Mouse (Mus musculus) hindbrain, embryonic 13.5 days (tissue): ENCODE data around the gene Gm9936. TPM values are rescaled to one million over a fixed set of nuclear protein-coding genes. Genes with fewer than 3 reads are reported as not detected.

ENCODE experiments used
- ATAC-seq: fragments of 200-750 bp; cut with Nextera tagmentation; 2 replicates; pipeline ENCODE4 v1.8.0; 2017; ENCODE audit warnings: moderate TSS enrichment; ENCODE audit not compliant: low FRiP score
- H3K27ac ChIP-seq: fragments of 300-500 bp; sonication (generic); 2 replicates; pipeline ENCODE4 v1.5.1; 2015; ENCODE audit warnings: inconsistent platforms, mild to moderate bottlenecking, moderate library complexity
- H3K27me3 ChIP-seq: fragments of 300-500 bp; sonication (generic); 2 replicates; pipeline ENCODE4 v1.6.1; 2015; ENCODE audit warnings: mild to moderate bottlenecking, inconsistent platforms
- H3K36me3 ChIP-seq: fragments of 300-500 bp; sonication (generic); 2 replicates; pipeline ENCODE4 v1.6.1; 2015; ENCODE audit warnings: mild to moderate bottlenecking, inconsistent platforms
- H3K4me1 ChIP-seq: fragments of 300-500 bp; sonication (generic); replicated peaks from 2 replicates; pipeline ENCODE4 v1.6.1; 2015; ENCODE audit warnings: inconsistent platforms
- H3K4me2 ChIP-seq: fragments of 300-500 bp; sonication (generic); 2 replicates; pipeline ENCODE4 v1.6.1; 2015; ENCODE audit warnings: inconsistent platforms, mild to moderate bottlenecking, moderate library complexity
- H3K4me3 ChIP-seq: fragments of 300-500 bp; sonication (generic); 2 replicates; pipeline ENCODE4 v1.5.1; 2015; ENCODE audit warnings: mild to moderate bottlenecking, inconsistent platforms
- H3K9ac ChIP-seq: fragments of 300-500 bp; sonication (generic); 2 replicates; pipeline ENCODE4 v1.6.1; 2015; ENCODE audit warnings: mild to moderate bottlenecking, inconsistent platforms
- H3K9me3 ChIP-seq: fragments of 300-500 bp; sonication (generic); 2 replicates; pipeline ENCODE4 v1.6.1; 2016; ENCODE audit warnings: inconsistent platforms
- WGBS: fragments of 180-500 bp; shearing (Covaris S2); methylation state at CpG from one replicate; pipeline ENCODE4 v1.1.7; 2015; 5-methylcytosine and 5-hydroxymethylcytosine counted together
- polyA plus RNA-seq: library from polyadenylated mRNA; unstranded; fragments of >200 nt; fragmentation: Nextera tagmentation; extraction: Ambion mirVana; gene quantifications from 2 replicates; pipeline ENCODE4 v1.2.1, GENCODE M21; 2015

The Gm9936 gene
- polyA plus RNA-seq, 1 experiment from 2014 or later: 1.9 TPM

DNA sequence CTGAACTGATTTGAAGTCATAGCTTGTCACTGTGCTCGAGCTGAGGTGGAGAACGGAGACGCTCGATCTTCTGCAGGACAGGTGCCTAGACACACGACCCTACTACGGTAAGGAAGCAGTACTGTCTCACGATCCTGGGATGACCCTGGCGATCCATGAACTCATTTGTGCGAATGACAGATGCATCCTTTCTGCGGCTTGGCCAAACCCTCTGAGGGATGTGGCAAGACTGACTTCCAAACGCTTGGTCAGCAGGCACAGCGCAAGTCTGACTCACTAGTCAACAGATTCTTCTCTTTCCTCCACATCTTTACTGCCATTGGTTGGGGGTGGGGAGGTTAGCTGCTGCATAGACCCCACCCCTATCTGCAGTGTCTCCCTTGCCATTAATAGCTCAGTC lies 31.1 kb downstream of the Gm9936 start:
- no peaks in the 10 kb centered on the region for H3K36me3 ChIP-seq
- H3K4me3 ChIP-seq: no peak overlapping the region
- H3K4me1 ChIP-seq: peaks cover 16% of the 10 kb centered on the region
- no peaks in the 10 kb centered on the region for H3K9me3 ChIP-seq
- H3K27me3 ChIP-seq: no peaks in the 10 kb centered on the region
- no peak overlapping the region for H3K27ac ChIP-seq
- ATAC-seq: no peak
- 90% methylated on average over 12 of the region's 12 CpGs for WGBS
- no peak overlapping the region for H3K9ac ChIP-seq
- no peak overlapping the region for H3K4me2 ChIP-seq

DNA sequence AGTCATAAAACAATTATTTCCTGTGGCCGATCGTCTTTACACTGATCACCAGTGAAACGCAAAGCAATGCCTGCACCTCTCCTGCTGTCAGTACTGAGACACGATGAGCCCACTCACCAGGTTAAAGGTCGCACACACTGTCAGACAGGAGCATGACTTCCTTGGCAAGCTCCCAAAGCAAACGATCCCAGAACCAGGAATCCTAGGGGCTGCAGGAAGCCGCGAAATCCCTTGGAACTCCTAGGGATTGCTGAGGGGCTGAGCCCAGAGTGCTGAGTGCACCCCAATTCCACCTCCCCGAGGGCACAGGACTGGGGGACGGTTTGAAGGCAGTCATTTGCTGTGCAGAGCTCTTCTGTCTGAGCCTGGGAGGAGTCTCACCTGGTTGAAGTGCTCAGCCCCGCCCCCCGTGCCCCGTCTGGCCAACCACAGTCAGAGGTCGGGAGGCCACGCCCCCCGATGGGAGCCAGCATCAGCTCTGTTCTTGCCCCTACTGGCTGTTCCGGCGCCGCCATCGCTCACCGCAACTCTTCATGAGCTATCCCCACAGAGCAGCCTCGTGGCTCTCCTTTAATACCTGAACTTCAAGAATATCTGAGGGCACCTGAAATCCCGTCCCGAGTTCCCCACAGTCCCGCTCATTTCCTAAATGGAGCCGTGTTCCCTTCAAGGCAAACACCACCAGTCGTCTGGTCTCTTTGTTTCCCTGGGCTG lies 32.3 kb downstream of the Gm9936 start:
- 12% methylated on average over 27 of the region's 27 CpGs for WGBS
- H3K9me3 ChIP-seq: no peaks in the 10 kb centered on the region
- ATAC-seq: peak; percentile 66
- peaks cover 20% of the 10 kb centered on the region for H3K4me1 ChIP-seq
- H3K9ac ChIP-seq: peak overlapping the region; percentile 67
- peaks cover 5% of the 10 kb centered on the region for H3K36me3 ChIP-seq
- no peaks in the 10 kb centered on the region for H3K27me3 ChIP-seq
- H3K4me2 ChIP-seq: peak overlapping the region; percentile 65
- peak overlapping the region; percentile 39 for H3K4me3 ChIP-seq
- H3K27ac ChIP-seq: peak overlapping the region; percentile 58

DNA sequence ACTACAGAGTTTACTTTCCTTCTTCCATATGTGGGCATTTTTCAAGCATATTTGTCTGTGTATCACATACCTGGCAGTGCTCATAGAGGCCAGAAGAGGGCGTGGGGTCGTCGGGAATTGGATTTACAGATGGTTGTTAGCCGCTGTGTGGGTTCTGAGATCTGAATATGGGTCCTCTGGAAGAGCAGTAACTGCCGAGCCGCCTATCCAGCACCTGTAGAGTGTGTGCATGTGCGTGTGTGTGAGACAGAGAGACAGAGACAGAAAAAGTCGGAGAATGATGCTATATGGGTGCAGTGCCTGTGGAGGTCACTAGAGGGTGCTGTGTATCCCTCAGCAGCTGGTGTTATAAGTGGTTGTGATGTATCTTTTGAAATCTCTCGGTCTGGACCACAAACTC lies 34.3 kb downstream of the Gm9936 start:
- Histone ChIP-seq H3K9me3 (no peaks in the 10 kb centered on the region), H3K27ac (peak overlapping the region; percentile 2; the same call in 1 of the 2 replicates), H3K4me2 (no peak overlapping the region), H3K36me3 (peaks cover 5% of the 10 kb centered on the region), H3K4me1 (peaks cover 20% of the 10 kb centered on the region), H3K27me3 (no peaks in the 10 kb centered on the region), H3K9ac (no peak overlapping the region), H3K4me3 (no peak overlapping the region)
- no peak for ATAC-seq
- 20% methylated on average over 9 of the region's 9 CpGs for WGBS

DNA sequence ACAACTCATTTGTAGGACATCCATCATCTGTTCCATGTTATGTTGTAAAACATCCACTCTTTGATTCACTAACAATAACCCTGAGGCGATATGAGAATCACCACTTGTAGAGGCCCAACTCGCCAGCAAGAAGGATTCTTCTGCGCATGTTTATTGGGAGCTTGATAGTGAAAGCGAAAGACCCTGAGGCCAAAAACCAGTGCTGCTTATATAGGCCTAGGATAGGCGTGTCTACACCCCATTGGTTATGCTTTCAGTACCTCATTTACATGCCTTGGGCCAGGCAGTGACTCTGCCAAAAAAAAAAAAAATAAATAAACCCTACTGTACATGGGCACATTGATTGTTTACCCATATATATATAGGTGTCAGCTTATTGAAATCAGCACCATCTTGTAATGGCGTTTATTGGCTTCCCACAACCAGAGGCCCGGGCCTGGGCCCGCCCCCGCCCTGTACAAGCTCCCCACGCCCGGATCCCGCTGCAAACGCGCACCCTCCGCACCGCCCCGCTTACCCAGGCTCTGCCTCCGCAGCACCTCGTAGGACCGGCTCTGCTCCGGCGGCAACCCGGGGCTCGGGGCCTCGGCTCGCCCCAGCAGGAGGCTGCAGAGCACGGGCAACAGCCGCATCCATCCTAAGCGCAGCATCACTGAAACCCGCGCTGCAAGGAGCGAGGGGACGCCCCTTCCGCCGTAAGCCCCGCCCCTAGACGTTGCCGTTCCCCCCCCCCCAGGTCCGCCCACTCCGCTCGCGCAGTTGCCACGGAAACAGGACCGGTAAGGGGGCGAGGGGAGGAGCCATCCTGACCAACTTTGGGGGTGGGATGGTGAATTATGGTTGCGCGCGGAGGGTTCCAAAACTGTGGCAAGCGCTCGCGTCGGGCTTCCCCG lies 35.4 kb downstream of the Gm9936 start, which contains the start of gene 1500011B03Rik:
TSS of gene 1500011B03Rik (minus strand) at position 673 of the 893 bp plus-strand sequence.
- WGBS: 6% methylated on average over 52 of the region's 53 CpGs
- H3K27me3 ChIP-seq: no peaks in the 10 kb centered on the region
- peak; percentile 87 for ATAC-seq
- H3K4me2 ChIP-seq: peak within 1 kb of the TSS; percentile 59
- peaks cover 23% of the 10 kb centered on the region for H3K4me1 ChIP-seq
- no peaks in the 10 kb centered on the region for H3K9me3 ChIP-seq
- peaks cover 5% of the 10 kb centered on the region for H3K36me3 ChIP-seq
- peak within 1 kb of the TSS; percentile 74 for H3K4me3 ChIP-seq
- peak within 1 kb of the TSS; percentile 88 for H3K27ac ChIP-seq
- H3K9ac ChIP-seq: peak within 1 kb of the TSS; percentile 91

DNA sequence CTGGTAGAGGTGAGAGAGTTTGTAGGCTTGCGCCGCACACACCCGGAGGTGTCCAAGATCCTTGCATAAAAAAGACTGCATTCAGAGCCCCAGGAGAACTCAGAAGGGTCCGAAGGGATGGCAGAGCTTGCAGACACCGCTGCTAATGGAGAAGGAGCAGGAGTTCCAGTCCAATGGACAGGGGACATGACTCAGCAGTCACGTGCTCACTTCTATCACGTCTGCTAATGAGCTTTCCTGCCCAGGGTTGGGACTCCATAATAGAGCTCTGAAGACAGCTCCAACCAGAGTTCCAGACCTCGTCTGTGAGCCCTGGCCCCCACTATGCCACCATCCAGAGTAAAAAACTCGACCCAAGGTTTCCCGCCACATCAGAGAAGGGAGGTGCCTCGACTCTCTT lies 40.4 kb downstream of the Gm9936 start:
- H3K4me1 ChIP-seq: peaks cover 9% of the 10 kb centered on the region
- no peaks in the 10 kb centered on the region for H3K9me3 ChIP-seq
- no peak overlapping the region for H3K9ac ChIP-seq
- WGBS: 67% methylated on average over 11 of the region's 11 CpGs
- no peaks in the 10 kb centered on the region for H3K27me3 ChIP-seq
- no peak overlapping the region for H3K4me3 ChIP-seq
- no peak overlapping the region for H3K27ac ChIP-seq
- ATAC-seq: no peak
- H3K4me2 ChIP-seq: no peak overlapping the region
- peaks cover 10% of the 10 kb centered on the region for H3K36me3 ChIP-seq

DNA sequence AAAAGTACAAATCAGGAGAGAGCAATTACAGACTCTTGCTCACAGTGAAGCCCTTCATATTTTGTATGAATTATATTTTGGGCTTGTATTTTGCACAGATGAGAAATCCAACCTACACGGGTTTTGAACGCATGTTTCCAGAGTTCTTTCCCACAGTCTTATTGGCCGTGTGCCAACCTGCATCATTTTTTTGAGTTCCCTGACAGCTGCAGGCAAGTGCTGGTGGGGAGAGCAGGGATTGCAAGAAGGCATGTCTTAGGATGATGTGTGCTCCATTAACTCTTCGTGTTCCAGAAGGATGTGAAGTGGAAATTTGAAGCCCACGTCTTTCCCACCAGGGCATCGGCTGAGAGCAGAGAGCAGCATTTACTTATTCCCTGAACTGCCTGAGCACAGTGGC lies 41.9 kb downstream of the Gm9936 start:
- no peak overlapping the region for H3K27ac ChIP-seq
- peaks cover 17% of the 10 kb centered on the region for H3K4me1 ChIP-seq
- 66% methylated on average over 6 of the region's 6 CpGs for WGBS
- peaks cover 13% of the 10 kb centered on the region for H3K36me3 ChIP-seq
- no peaks in the 10 kb centered on the region for H3K27me3 ChIP-seq
- ATAC-seq: no peak
- no peaks in the 10 kb centered on the region for H3K9me3 ChIP-seq
- H3K4me2 ChIP-seq: no peak overlapping the region
- no peak overlapping the region for H3K4me3 ChIP-seq
- no peak overlapping the region for H3K9ac ChIP-seq

DNA sequence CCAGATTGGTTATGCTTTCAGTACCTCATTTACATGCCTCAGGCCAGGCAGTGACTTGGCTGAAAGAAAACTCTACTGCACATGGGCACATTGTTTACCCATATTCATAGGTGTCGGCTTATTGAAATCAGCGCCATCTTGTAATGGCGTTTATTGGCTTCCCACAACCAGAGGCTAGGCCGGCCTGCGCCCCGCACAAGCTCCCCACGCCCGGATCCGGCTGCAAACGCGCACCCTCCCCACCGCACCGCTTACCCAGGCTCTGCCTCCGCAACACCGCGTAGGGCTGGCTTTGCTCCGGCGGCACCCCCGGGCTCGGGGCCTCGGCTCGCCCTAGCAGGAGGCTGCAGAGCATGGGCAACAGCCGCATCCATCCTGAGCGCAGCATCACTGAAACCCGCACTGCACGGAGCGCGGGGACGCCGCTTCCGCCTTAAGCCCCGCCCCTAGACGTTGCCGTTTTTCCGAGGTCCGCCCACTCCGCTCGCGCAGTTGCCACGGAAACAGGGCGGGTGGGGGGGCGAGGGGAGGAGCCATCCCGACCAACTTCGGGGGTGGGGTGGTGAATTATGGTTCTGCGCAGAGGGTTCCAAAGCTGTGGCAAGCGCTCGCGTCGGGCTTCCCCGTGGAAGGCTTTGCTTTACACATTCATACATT lies 44.8 kb downstream of the Gm9936 start:
- H3K9ac ChIP-seq: peak overlapping the region; percentile 94
- peak overlapping the region; percentile 82 for H3K4me3 ChIP-seq
- H3K27ac ChIP-seq: peak overlapping the region; percentile 98
- peaks cover 36% of the 10 kb centered on the region for H3K4me1 ChIP-seq
- H3K27me3 ChIP-seq: no peaks in the 10 kb centered on the region
- no peaks in the 10 kb centered on the region for H3K9me3 ChIP-seq
- peak overlapping the region; percentile 61 for H3K4me2 ChIP-seq
- WGBS: under 1% methylated on average over 42 of the region's 50 CpGs
- H3K36me3 ChIP-seq: peaks cover 27% of the 10 kb centered on the region
- peak; percentile 97 for ATAC-seq

DNA sequence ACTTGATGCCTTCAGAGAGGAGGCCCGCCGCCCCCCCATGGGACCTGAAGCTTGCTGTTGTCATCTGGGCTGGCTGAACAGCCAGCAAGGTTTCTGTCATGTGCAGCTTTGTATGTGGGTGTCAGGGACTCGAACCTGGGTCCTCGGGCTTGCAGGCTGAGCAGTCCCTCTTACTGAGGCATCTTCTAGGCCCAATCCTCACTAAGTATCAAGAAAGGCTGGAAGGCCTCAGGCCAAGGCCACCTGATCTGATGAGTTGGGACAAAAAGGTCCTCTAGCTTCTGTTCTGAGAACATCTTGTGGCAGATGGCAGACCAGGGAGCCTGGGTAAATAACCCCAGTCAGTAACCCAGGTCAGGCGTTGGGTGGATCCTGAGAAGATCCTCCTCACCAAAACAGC lies 48.7 kb downstream of the Gm9936 start:
- peaks cover 49% of the 10 kb centered on the region for H3K4me1 ChIP-seq
- no peak overlapping the region for H3K4me3 ChIP-seq
- H3K9ac ChIP-seq: 0 out of 2 replicates have a peak overlapping the region, but pooled peaks have one; percentile 15
- H3K36me3 ChIP-seq: peaks cover 59% of the 10 kb centered on the region
- H3K4me2 ChIP-seq: no peak overlapping the region
- H3K27me3 ChIP-seq: no peaks in the 10 kb centered on the region
- 91% methylated on average over 5 of the region's 5 CpGs for WGBS
- H3K9me3 ChIP-seq: no peaks in the 10 kb centered on the region
- no peak overlapping the region for H3K27ac ChIP-seq
- no peak for ATAC-seq

DNA sequence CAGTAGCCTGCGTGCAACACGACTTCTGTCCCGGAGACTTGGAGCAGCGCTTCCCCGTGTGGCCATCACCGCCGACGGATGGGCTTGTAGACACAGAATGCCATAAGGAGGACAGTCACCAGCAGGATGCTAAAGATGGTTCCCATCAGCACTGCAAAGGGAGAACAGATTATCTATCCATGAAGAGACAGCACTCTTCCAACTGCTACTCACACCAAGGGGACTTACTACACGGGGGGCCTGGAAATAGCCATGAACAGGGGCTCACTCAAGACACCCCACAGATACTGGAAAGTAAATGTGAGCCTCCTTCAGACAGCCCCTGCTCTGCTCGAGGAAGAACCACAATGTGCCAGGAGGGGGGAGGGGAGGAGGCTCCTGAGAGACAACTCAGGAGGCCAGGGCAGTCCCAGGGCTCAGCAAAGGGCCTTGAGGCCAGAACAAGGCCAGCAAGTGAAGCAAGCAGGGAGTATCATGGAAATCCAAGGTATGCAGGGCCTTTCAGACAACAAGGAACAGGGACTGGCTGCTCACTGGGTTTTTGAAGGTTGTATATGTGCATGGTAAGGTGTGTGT lies 49.2 kb downstream of the Gm9936 start:
- WGBS: 79% methylated on average over 10 of the region's 10 CpGs
- H3K9ac ChIP-seq: peak overlapping the region; percentile 15; the same call in 1 of the 2 replicates
- H3K4me1 ChIP-seq: peaks cover 49% of the 10 kb centered on the region
- no peak overlapping the region for H3K4me3 ChIP-seq
- peaks cover 63% of the 10 kb centered on the region for H3K36me3 ChIP-seq
- H3K4me2 ChIP-seq: no peak overlapping the region
- no peaks in the 10 kb centered on the region for H3K9me3 ChIP-seq
- H3K27me3 ChIP-seq: no peaks in the 10 kb centered on the region
- 0 out of 2 replicates have a peak overlapping the region, but pooled peaks have one; percentile 41 for H3K27ac ChIP-seq
- no peak for ATAC-seq

DNA sequence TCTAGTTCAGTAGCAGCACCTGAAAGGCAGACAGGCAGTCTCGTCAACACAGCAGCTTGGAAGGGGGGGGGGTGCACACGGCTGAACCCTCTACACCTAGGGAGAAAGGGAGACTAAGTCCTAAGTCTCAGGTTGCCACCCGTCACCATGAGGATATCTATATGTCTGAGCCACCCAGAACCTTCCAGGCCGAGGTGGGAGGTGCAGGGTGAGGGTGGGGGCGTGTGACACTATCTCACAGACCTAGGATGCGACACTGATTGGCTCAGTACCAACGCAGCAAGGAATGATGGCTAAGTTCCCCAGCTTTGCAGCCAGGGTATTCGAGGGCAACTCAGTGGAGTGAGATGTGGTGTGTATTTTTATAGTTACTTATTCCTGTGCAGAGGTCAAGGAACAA lies 50.1 kb downstream of the Gm9936 start:
- no peak overlapping the region for H3K9ac ChIP-seq
- peaks cover 49% of the 10 kb centered on the region for H3K4me1 ChIP-seq
- no peak overlapping the region for H3K27ac ChIP-seq
- 87% methylated on average over 8 of the region's 8 CpGs for WGBS
- ATAC-seq: no peak
- no peaks in the 10 kb centered on the region for H3K27me3 ChIP-seq
- H3K4me2 ChIP-seq: no peak overlapping the region
- no peak overlapping the region for H3K4me3 ChIP-seq
- H3K36me3 ChIP-seq: peaks cover 72% of the 10 kb centered on the region
- H3K9me3 ChIP-seq: no peaks in the 10 kb centered on the region

DNA sequence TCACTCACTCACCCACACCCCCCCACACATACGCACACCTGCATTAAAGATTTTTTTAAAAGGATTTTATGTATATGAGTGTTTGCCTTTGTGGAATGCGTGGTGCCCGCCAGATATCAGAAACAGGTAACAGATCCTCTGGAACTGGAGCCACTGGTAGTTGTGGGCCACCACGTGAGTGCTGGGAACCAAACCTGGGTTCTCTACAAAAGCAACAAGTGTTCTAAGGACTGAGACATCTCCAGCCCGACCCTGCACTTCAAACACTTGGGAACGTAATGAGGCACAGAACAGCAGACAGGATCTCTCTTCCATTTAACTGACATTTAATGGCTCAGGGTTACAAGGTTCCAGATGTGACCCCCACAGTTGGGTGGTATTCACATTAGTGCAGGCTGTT lies 50.6 kb downstream of the Gm9936 start:
- Histone ChIP-seq H3K9me3 (no peaks in the 10 kb centered on the region), H3K4me1 (peaks cover 48% of the 10 kb centered on the region), H3K4me2 (no peak overlapping the region), H3K9ac (no peak overlapping the region), H3K27me3 (no peaks in the 10 kb centered on the region), H3K27ac (no peak overlapping the region), H3K4me3 (no peak overlapping the region), H3K36me3 (peaks cover 77% of the 10 kb centered on the region)
- no peak for ATAC-seq
- 75% methylated on average over 6 of the region's 6 CpGs for WGBS

DNA sequence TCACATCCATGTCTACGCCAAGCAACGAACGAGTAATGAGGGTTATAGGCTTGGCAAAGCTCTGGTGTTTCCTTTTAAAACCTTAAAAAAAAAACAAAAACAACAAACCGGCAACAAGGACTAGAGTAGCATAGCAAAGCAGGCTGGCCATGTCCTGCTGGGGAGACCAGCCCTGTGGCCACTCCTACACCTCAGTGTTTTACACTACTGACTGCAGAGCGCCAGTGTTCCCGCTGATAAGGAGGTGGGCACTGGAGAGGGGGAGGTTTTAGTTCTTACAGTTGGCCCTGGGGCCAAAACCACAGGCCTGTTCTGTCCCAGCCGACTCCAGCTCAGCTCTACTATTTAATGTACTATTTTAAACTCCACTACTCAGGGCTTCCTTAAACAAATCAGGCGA lies 51.0 kb downstream of the Gm9936 start:
- 29% methylated on average over 8 of the region's 8 CpGs for WGBS
- Histone ChIP-seq H3K27ac (0 out of 2 replicates have a peak overlapping the region, but pooled peaks have one; percentile 62), H3K4me3 (no peak overlapping the region), H3K27me3 (no peaks in the 10 kb centered on the region), H3K36me3 (peaks cover 81% of the 10 kb centered on the region), H3K4me1 (peaks cover 44% of the 10 kb centered on the region), H3K9me3 (no peaks in the 10 kb centered on the region), H3K9ac (no peak overlapping the region), H3K4me2 (no peak overlapping the region)
- ATAC-seq: no peak
